Mouse (Mus musculus) embryonic fibroblast, embryonic 13.5 days (primary cell): Measurements from ENCODE around the gene Serpinb9b.

ENCODE experiments used
- CTCF ChIP-seq: IDR thresholded peaks from 2 replicates; pipeline ENCODE4 v1.5.1; 2011; ENCODE audit warnings: mild to moderate bottlenecking, control low read depth, low read length, moderate library complexity, borderline replicate concordance; ENCODE audit not compliant: insufficient read depth
- POLR2A ChIP-seq: IDR thresholded peaks from 2 replicates; pipeline ENCODE4 v1.6.1; 2011; ENCODE audit warnings: low read depth, mild to moderate bottlenecking, control low read depth, low read length, moderate library complexity

DNA sequence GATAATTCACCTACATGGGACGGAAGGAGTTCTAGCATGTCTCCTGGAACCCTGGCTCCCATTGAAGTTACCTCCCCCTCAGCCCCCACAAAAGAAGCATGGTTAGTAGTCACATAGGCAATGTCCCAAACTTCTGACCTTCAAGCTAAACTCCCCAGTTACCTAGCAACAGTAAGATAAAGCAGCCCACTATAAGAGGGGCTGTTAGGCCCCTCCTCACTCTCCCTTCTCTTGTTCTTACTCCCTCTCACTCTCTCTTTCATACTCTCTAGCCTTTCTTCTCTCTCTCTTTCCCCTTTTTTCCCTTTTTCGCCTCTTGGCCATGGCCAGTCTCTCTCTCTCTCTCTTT, 33.3 kb upstream of the Serpinb9b start:
- no peak for TF ChIP-seq CTCF
- no peak for TF ChIP-seq POLR2A
